Mouse (Mus musculus): Measurements from ENCODE around the gene Cnnm2.

DNA sequence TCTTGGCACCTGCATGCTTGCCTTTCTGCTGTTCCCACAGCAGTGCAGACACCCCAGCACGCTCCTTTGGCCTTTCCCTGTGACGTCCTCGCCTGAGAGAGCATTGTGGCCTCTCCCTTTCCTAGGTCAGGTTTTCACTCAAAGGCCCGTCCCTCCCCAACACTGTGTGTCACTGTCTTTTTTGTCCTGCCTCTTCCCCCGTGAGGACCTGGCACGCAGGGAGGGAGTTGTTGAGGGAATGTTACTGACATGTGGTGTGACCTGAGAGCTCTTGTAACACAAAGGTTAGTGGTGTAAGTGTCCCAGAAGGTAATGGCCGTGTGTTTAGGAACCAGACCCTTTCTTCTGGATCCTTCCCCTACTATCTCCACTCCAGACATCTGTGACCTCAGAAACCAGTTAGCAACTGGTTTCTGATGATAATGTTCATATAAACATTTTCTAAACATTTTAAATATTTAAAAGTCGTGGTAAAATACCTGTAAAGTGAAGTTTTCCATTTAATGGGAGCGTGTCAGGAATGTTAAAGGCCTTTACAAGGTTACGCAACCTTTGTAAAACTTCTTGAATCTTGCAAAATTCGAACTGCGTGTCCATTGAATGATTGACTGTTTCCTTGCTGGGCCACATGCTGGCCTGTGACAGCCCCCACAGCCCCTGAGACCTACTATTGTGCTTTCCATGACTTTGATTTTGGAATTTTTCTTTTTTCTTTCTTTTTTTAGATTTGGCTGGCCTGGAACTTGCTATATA lies 16.7 kb downstream of the Cnnm2 start:
- TF ChIP-seq POLR2A (IDR thresholded peaks at IDR 0.05; ENCODE audit: low read depth, low read length) (no peak), CTCF (IDR thresholded peaks at IDR 0.05; ENCODE audit: borderline replicate concordance, insufficient read depth, low read length) (no peak)

All from embryonic fibroblast, embryonic 13.5 days (primary cell).